Mouse (Mus musculus): ENCODE results near the gene Prmt7.

DNA sequence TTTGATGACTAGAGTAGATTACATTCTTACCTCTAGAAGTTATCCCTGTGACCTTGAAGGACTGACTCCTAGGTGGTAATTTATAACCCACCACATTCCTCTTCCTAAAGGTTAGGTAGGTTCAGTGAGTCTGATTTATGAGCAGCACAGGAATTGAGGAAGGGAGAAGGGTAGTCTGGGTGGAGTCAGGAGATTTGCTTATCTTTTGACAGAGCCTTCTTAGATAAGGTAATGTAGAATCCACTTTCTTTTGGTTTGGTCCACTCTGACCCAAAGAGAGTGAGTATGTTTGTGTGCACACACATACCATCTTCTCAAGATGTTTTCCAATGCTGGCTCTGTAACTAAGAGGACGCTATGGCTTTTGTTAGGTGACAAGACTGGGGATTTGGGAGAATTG is 33.1 kb upstream of the Prmt7 start:
- TF ChIP-seq GATA1 (IDR thresholded peaks at IDR 0.05; ENCODE audit: borderline replicate concordance, low read length): no peak
- no peak for TF ChIP-seq CTCF (IDR thresholded peaks at IDR 0.05; ENCODE audit: low read depth, low read length)
- TF ChIP-seq GATA2 (IDR thresholded peaks at IDR 0.05; ENCODE audit: borderline replicate concordance, low read depth, low read length): no peak
- TF ChIP-seq POLR2AphosphoS5 (IDR thresholded peaks at IDR 0.05; ENCODE audit: insufficient replicate concordance, low read depth, low read length): no peak
- TF ChIP-seq TAL1 (conservative IDR thresholded peaks at IDR 0.05; ENCODE audit: low read depth, low read length): no peak

Data from G1E (cell line).